Mouse (Mus musculus) hindbrain, embryonic 14.5 days (tissue): ENCODE measurements around the gene Micall2. TPM values are rescaled to one million over a fixed set of nuclear protein-coding genes. Genes with fewer than 3 reads are reported as not detected.
A peak's percentile ranks its signal among the peaks of the same experiment; 100 is the strongest.

Source experiments
- ATAC-seq: fragments of 200-750 bp; cut with Nextera tagmentation; 2 replicates; pipeline ENCODE4 v1.8.0; 2017; ENCODE audit warnings: moderate number of reproducible peaks, mild to moderate bottlenecking, moderate TSS enrichment, moderate library complexity; ENCODE audit not compliant: low FRiP score
- DNase-seq: peaks from one replicate; pipeline ENCODE4 v3.0.0-alpha.2; 2015; ENCODE audit warnings: low spot score
- H3K27ac ChIP-seq: fragments of 300-500 bp; sonication (generic); 2 replicates; pipeline ENCODE4 v1.5.1; 2014; ENCODE audit warnings: mild to moderate bottlenecking, moderate library complexity
- H3K27me3 ChIP-seq: fragments of 300-500 bp; sonication (generic); 2 replicates; pipeline ENCODE4 v1.6.1; 2014; ENCODE audit warnings: mild to moderate bottlenecking, low read length, mixed read lengths; ENCODE audit not compliant: control insufficient read depth, insufficient read depth
- H3K36me3 ChIP-seq: fragments of 300-500 bp; sonication (generic); replicated peaks from 2 replicates; pipeline ENCODE4 v1.6.1; 2014; ENCODE audit not compliant: control insufficient read depth, insufficient read depth
- H3K4me1 ChIP-seq: fragments of 300-500 bp; sonication (generic); replicated peaks from 2 replicates; pipeline ENCODE4 v1.6.1; 2014; ENCODE audit warnings: antibody characterized with exemption, low read length, mixed read lengths; ENCODE audit not compliant: control insufficient read depth, insufficient read depth
- H3K4me2 ChIP-seq: fragments of 300-500 bp; sonication (generic); replicated peaks from 2 replicates; pipeline ENCODE4 v1.6.1; 2014; ENCODE audit warnings: mild to moderate bottlenecking, moderate library complexity
- H3K4me3 ChIP-seq: fragments of 300-500 bp; sonication (generic); replicated peaks from 2 replicates; pipeline ENCODE4 v1.5.1; 2014; ENCODE audit warnings: mild to moderate bottlenecking, low read length
- H3K9ac ChIP-seq: fragments of 300-500 bp; sonication (generic); 2 replicates; pipeline ENCODE4 v1.6.1; 2014
- H3K9me3 ChIP-seq: fragments of 300-500 bp; sonication (generic); 2 replicates; pipeline ENCODE4 v1.6.1; 2016; ENCODE audit warnings: low read length; ENCODE audit not compliant: control insufficient read depth
- WGBS: fragments of 180-500 bp; shearing (Covaris S2); extraction: QIAGEN DNeasy Blood & Tissue Kit; methylation state at CpG from one replicate; pipeline ENCODE4 v1.1.7; 2014; 5-methylcytosine and 5-hydroxymethylcytosine counted together
- polyA plus RNA-seq: library from polyadenylated mRNA; unstranded; fragments of >200 nt; fragmentation: Nextera tagmentation; extraction: Ambion mirVana; gene quantifications from 2 replicates; pipeline ENCODE4 v1.2.1, GENCODE M21; 2014

Micall2 gene
- 10.6 and 10.7 TPM in 2 replicates for polyA plus RNA-seq

DNA sequence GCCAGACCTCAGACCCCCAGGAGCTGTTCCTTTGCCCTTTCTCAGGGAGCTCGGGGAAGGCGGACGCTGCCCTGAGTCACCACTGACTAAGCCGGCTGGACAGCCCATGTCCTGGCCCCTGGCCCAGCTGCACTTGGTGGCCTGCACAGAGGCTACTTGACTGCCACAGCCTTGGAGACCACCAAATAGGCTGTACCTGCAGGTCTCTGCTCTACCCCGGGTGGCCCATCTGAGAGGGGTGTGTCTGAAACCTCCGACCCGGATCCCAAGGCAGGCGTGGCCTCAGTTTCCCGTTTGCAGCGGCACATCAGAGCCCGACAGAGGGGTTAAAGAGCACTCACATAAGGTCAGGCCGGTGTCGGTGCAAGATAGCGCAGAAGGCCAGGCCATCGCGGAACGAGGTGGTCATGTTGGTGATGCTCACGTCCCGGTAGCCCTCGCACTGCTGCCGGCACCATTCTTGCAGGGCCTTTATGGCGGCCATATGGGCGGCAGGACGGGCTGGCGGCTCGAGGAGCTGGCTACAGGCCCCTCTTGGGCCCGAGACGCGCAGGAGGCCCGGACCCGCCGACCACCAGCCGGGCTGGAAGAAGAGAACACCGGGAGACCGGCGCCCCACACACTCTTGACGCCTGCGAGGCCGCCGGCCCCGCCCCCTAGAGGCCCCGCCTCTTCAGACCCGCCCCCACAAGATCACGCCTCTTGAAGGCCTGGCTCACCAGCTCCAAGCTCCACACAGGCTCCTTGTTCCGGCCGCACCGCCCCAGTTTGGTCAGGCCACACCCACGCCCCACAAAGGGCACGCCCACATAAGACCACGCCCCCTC, at the start of gene Micall2:
Micall2 (minus strand) TSS at position 660 of the 827 bp plus-strand sequence.
- Histone ChIP-seq H3K36me3 (no peaks in the 10 kb centered on the region), H3K9me3 (no peaks in the 10 kb centered on the region), H3K4me1 (peaks cover 20% of the 10 kb centered on the region), H3K9ac (peak within 1 kb of the TSS; percentile 42), H3K27ac (no peak within 1 kb of the TSS; the same call in 1 of the 2 replicates), H3K4me2 (peak within 1 kb of the TSS; percentile 81), H3K27me3 (no peaks in the 10 kb centered on the region), H3K4me3 (peak within 1 kb of the TSS; percentile 35)
- WGBS, result 6% methylated on average over 50 of the region's 50 CpGs
- peak; percentile 94 for ATAC-seq
- DNase-seq, result peak; percentile 89

GRCm38 (mm10) chr5:139781406-139781805, 45.3 kb upstream of the Micall2 start:
- Histone ChIP-seq H3K4me3 (no peak overlapping the region), H3K27ac (no peak overlapping the region), H3K9ac (no peak overlapping the region), H3K9me3 (no peaks in the 10 kb centered on the region), H3K4me1 (no peaks in the 10 kb centered on the region), H3K4me2 (no peak overlapping the region), H3K27me3 (no peaks in the 10 kb centered on the region), H3K36me3 (no peaks in the 10 kb centered on the region)
- WGBS, result 85% methylated on average over 8 of the region's 8 CpGs
- ATAC-seq (no peak), DNase-seq (no peak)

GRCm38 (mm10) chr5:139776966-139777365, 40.8 kb upstream of the Micall2 start:
- H3K27ac ChIP-seq, result no peak overlapping the region
- WGBS, result 87% methylated on average over 5 of the region's 5 CpGs
- no peak for ATAC-seq

GRCm38 (mm10) chr5:139775216-139775926, 39.2 kb upstream of the Micall2 start, which contains the start of gene Ints1:
TSS of gene Ints1 (minus strand) at chr5:139775674.
- peak within 1 kb of the TSS; percentile 99 for H3K4me3 ChIP-seq
- H3K27me3 ChIP-seq, result no peaks in the 10 kb centered on the region
- peak within 1 kb of the TSS; percentile 91 for H3K9ac ChIP-seq
- no peaks in the 10 kb centered on the region for H3K9me3 ChIP-seq
- H3K27ac ChIP-seq, result no peak within 1 kb of the TSS
- peak; percentile 91 for ATAC-seq
- H3K36me3 ChIP-seq, result peaks cover 33% of the 10 kb centered on the region
- under 1% methylated on average over 54 of the region's 55 CpGs for WGBS
- H3K4me2 ChIP-seq, result peak within 1 kb of the TSS; percentile 70
- H3K4me1 ChIP-seq, result peaks cover 7% of the 10 kb centered on the region
- DNase-seq, result peak; percentile 99

More at GRCm38 (mm10) chr5:139776966-139777365, 40.8 kb upstream of the Micall2 start:
- no peaks in the 10 kb centered on the region for H3K27me3 ChIP-seq
- no peak for DNase-seq
- H3K9ac ChIP-seq, result no peak overlapping the region
- no peak overlapping the region for H3K4me3 ChIP-seq
- peaks cover 7% of the 10 kb centered on the region for H3K4me1 ChIP-seq
- no peaks in the 10 kb centered on the region for H3K9me3 ChIP-seq
- peaks cover 17% of the 10 kb centered on the region for H3K36me3 ChIP-seq
- no peak overlapping the region for H3K4me2 ChIP-seq

DNA sequence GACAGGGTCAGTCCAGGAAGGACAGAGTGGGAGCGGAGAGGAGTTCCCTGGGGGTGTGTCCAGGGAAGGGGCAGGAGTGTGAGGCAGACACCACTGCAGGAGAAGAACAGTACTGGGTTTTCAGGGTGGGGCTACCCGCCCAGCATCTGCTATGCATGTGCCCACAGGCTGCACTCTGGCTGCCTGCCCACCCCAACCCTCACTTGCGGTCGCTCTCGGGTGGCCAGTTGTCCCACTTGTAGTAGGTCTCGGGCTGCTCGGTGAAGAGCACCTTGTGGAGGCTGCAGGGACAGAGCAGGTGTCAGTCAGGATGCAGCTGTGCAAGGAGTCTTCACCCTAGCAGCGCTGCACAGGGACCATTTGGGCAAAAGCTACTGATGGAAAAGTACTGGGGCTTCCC, 32.1 kb upstream of the Micall2 start:
- ATAC-seq, result no peak

DNA sequence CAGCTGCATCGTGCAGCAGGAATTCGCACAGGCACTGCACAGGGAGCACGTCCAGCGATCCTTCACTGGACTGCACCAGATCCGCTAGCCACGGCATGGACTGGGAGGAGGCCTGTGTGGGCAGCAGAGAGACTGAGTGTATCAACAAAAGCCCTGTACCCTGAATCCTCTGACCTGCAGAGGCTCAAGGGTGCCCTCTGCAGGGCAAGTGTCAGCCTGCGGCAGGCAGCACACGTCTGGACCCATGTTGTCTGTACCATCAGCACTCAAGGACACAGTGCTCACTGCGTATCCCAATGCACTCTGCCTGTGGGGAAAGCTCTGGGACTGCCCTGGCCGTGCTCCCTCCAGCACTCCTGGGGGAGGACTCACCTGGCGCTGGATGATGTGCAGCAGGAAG, 28.2 kb upstream of the Micall2 start:
- Histone ChIP-seq H3K4me1 (no peaks in the 10 kb centered on the region), H3K27ac (no peak overlapping the region), H3K27me3 (no peaks in the 10 kb centered on the region), H3K36me3 (peaks cover 100% of the 10 kb centered on the region), H3K4me2 (no peak overlapping the region), H3K4me3 (no peak overlapping the region), H3K9ac (no peak overlapping the region), H3K9me3 (no peaks in the 10 kb centered on the region)
- DNase-seq (no peak), ATAC-seq (no peak)
- 69% methylated on average over 11 of the region's 11 CpGs for WGBS

More for the DNA sequence above, 32.1 kb upstream of the Micall2 start:
- H3K9me3 ChIP-seq, result no peaks in the 10 kb centered on the region
- H3K4me3 ChIP-seq, result no peak overlapping the region
- no peaks in the 10 kb centered on the region for H3K27me3 ChIP-seq
- H3K4me2 ChIP-seq, result no peak overlapping the region
- H3K27ac ChIP-seq, result no peak overlapping the region
- peaks cover 100% of the 10 kb centered on the region for H3K36me3 ChIP-seq
- WGBS, result 98% methylated on average over 8 of the region's 8 CpGs
- H3K9ac ChIP-seq, result no peak overlapping the region
- no peaks in the 10 kb centered on the region for H3K4me1 ChIP-seq
- DNase-seq, result no peak

DNA sequence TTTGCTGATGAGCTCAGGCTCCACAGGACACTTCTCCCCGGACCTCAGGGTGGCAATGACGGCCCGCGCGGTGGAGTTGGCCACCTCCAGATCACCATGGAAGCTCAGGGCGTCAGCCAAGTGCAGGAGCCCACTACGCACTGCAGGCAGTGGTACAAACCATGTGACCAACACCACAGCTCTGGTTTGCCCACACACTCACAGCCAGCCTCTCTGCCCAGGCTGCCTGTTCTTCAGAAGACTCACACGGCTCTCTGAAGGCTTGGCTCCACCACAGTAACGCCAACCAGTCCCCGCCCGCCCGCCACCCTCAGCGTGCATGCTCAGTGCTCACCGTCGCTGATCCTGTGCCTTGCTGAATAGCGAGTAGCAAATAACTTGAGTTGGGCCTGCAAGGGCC, 22.0 kb upstream of the Micall2 start:
- ATAC-seq, result no peak
- Histone ChIP-seq H3K4me1 (no peaks in the 10 kb centered on the region), H3K36me3 (peaks cover 93% of the 10 kb centered on the region), H3K27me3 (no peaks in the 10 kb centered on the region), H3K27ac (no peak overlapping the region), H3K9me3 (no peaks in the 10 kb centered on the region), H3K4me3 (no peak overlapping the region), H3K4me2 (no peak overlapping the region), H3K9ac (no peak overlapping the region)
- WGBS, result 90% methylated on average over 16 of the region's 16 CpGs
- no peak for DNase-seq

- no peak overlapping the region for H3K4me3 ChIP-seq
- H3K9ac ChIP-seq, result no peak overlapping the region
- H3K27ac ChIP-seq, result no peak overlapping the region
- WGBS, result 93% methylated on average over 2 of the region's 2 CpGs
- no peak for DNase-seq
- peaks cover 90% of the 10 kb centered on the region for H3K36me3 ChIP-seq
- no peak overlapping the region for H3K4me2 ChIP-seq
- no peak for ATAC-seq
- H3K27me3 ChIP-seq, result no peaks in the 10 kb centered on the region
- H3K9me3 ChIP-seq, result no peaks in the 10 kb centered on the region
- H3K4me1 ChIP-seq, result no peaks in the 10 kb centered on the region
Observed at GRCm38 (mm10) chr5:139756586-139756985, 20.4 kb upstream of the Micall2 start.

- H3K4me1 ChIP-seq, result no peaks in the 10 kb centered on the region
- peaks cover 89% of the 10 kb centered on the region for H3K36me3 ChIP-seq
- ATAC-seq, result no peak
- H3K9ac ChIP-seq, result no peak overlapping the region
- H3K27ac ChIP-seq, result no peak overlapping the region
- no peak overlapping the region for H3K4me2 ChIP-seq
- no peak overlapping the region for H3K4me3 ChIP-seq
- no peaks in the 10 kb centered on the region for H3K27me3 ChIP-seq
- WGBS, result 95% methylated on average over 12 of the region's 12 CpGs
- H3K9me3 ChIP-seq, result no peaks in the 10 kb centered on the region
- no peak for DNase-seq
Observed at GRCm38 (mm10) chr5:139756135-139756534, 20.0 kb upstream of the Micall2 start.
